Mouse (Mus musculus): ENCODE data around the gene Tars2. TPM values are rescaled to one million over a fixed set of nuclear protein-coding genes. Genes with fewer than 3 reads are reported as not detected.

Gene Tars2
- polyA plus RNA-seq, 1 experiment from 2014 or later, result 64.4 TPM

Small RNA genes within 50 kb of the gene (microRNA-seq; reads per million reads assigned to microRNA genes)
- gene Mir7014, result not detected

Other genes starting within 250 kb of the Tars2 start
- 3.2 and 6.8 TPM in 2 replicates for gene Ctss, start 233.4 kb downstream of the Tars2 start, polyA plus RNA-seq (2016; fragmentation: Nextera tagmentation; extraction: Ambion mirVana)
- not detected in 2 replicates for gene Hormad1, start 200.5 kb downstream of the Tars2 start, polyA plus RNA-seq (2016; fragmentation: Nextera tagmentation; extraction: Ambion mirVana)
- gene Golph3l, start 171.3 kb downstream of the Tars2 start, polyA plus RNA-seq (2016; fragmentation: Nextera tagmentation; extraction: Ambion mirVana), result 31.4 and 34.2 TPM in 2 replicates
- gene Ensa, start 135.2 kb downstream of the Tars2 start, polyA plus RNA-seq (2016; fragmentation: Nextera tagmentation; extraction: Ambion mirVana), result 90.1 and 101 TPM in 2 replicates
- gene Mcl1, start 101.4 kb downstream of the Tars2 start, polyA plus RNA-seq (2016; fragmentation: Nextera tagmentation; extraction: Ambion mirVana), result 41.9 and 47.6 TPM in 2 replicates
- gene Adamtsl4, start 72.3 kb downstream of the Tars2 start, polyA plus RNA-seq (2016; fragmentation: Nextera tagmentation; extraction: Ambion mirVana), result 0.78 and 1.4 TPM in 2 replicates
- 18.1 and 19.5 TPM in 2 replicates for gene Ecm1, start 20.6 kb downstream of the Tars2 start, polyA plus RNA-seq (2016; fragmentation: Nextera tagmentation; extraction: Ambion mirVana)
- 18.1 and 22.1 TPM in 2 replicates for gene Rprd2, start 58.7 kb upstream of the Tars2 start, polyA plus RNA-seq (2016; fragmentation: Nextera tagmentation; extraction: Ambion mirVana)
- 65.8 and 66.5 TPM in 2 replicates for gene Prpf3, start 95.7 kb upstream of the Tars2 start, polyA plus RNA-seq (2016; fragmentation: Nextera tagmentation; extraction: Ambion mirVana)
- gene Mrps21, start 111.3 kb upstream of the Tars2 start, polyA plus RNA-seq (2016; fragmentation: Nextera tagmentation; extraction: Ambion mirVana), result 354 and 390 TPM in 2 replicates
- gene Ciart, start 122.0 kb upstream of the Tars2 start, polyA plus RNA-seq (2016; fragmentation: Nextera tagmentation; extraction: Ambion mirVana), result 7.9 and 12.3 TPM in 2 replicates
- 8.1 and 9.6 TPM in 2 replicates for gene BC028528, start 131.8 kb upstream of the Tars2 start, polyA plus RNA-seq (2016; fragmentation: Nextera tagmentation; extraction: Ambion mirVana)
- gene Aph1a, start 133.8 kb upstream of the Tars2 start, polyA plus RNA-seq (2016; fragmentation: Nextera tagmentation; extraction: Ambion mirVana), result 31.1 and 37.4 TPM in 2 replicates
- 67.7 and 93.9 TPM in 2 replicates for gene Car14, start 144.5 kb upstream of the Tars2 start, polyA plus RNA-seq (2016; fragmentation: Nextera tagmentation; extraction: Ambion mirVana)
- 366 and 378 TPM in 2 replicates for gene Anp32e, start 169.0 kb upstream of the Tars2 start, polyA plus RNA-seq (2016; fragmentation: Nextera tagmentation; extraction: Ambion mirVana)
- gene Plekho1, start 235.8 kb upstream of the Tars2 start, polyA plus RNA-seq (2016; fragmentation: Nextera tagmentation; extraction: Ambion mirVana), result 66.8 and 69.0 TPM in 2 replicates

Data from midbrain, embryonic 10.5 days (tissue).